Mouse (Mus musculus): ENCODE results near the gene Ptger3. TPM values are rescaled to one million over a fixed set of nuclear protein-coding genes. Genes with fewer than 3 reads are reported as not detected.

Ptger3 gene
- polyA plus RNA-seq, 1 experiment from 2014 or later: 27.8 TPM

- no peak overlapping the region for H3K4me2 ChIP-seq (ENCODE audit: low read length)
- H3K4me3 ChIP-seq (replicated peaks; ENCODE audit: low read depth, low read length): no peak overlapping the region
- no peaks in the 10 kb centered on the region for H3K36me3 ChIP-seq (ENCODE audit: insufficient read depth, low read length)
- H3K4me1 ChIP-seq (replicated peaks; ENCODE audit: insufficient read depth, low read length): no peaks in the 10 kb centered on the region
- no peak overlapping the region for H3K9ac ChIP-seq (ENCODE audit: low read depth, low read length)
- DNase-seq (ENCODE audit: low spot score): no peak
- TF ChIP-seq CTCF (IDR thresholded peaks at IDR 0.05; ENCODE audit: low read depth): no peak
- no peaks in the 10 kb centered on the region for H3K27me3 ChIP-seq (ENCODE audit: insufficient read depth, low read length)
- no peaks in the 10 kb centered on the region for H3K9me3 ChIP-seq (replicated peaks; ENCODE audit: low read length)
- no peak for ATAC-seq (replicated peaks; ENCODE audit: low FRiP score, low read depth)
- no peak overlapping the region for H3K27ac ChIP-seq
Observed at GRCm38 (mm10) chr3:157616949-157617348, 50.3 kb downstream of the Ptger3 start.

GRCm38 (mm10) chr3:157627407-157627806 is 60.7 kb downstream of the Ptger3 start:
- Histone ChIP-seq H3K4me3 (replicated peaks; ENCODE audit: low read depth, low read length) (no peak overlapping the region), H3K4me1 (replicated peaks; ENCODE audit: insufficient read depth, low read length) (no peaks in the 10 kb centered on the region), H3K9me3 (replicated peaks; ENCODE audit: low read length) (no peaks in the 10 kb centered on the region), H3K9ac (ENCODE audit: low read depth, low read length) (no peak overlapping the region), H3K27ac (no peak overlapping the region), H3K4me2 (ENCODE audit: low read length) (no peak overlapping the region), H3K36me3 (ENCODE audit: insufficient read depth, low read length) (no peaks in the 10 kb centered on the region), H3K27me3 (ENCODE audit: insufficient read depth, low read length) (no peaks in the 10 kb centered on the region)
- 58% methylated on average over 3 of the region's 3 CpGs for WGBS
- TF ChIP-seq CTCF (IDR thresholded peaks at IDR 0.05; ENCODE audit: low read depth): no peak
- no peak for ATAC-seq (replicated peaks; ENCODE audit: low FRiP score, low read depth)
- no peak for DNase-seq (ENCODE audit: low spot score)

DNA sequence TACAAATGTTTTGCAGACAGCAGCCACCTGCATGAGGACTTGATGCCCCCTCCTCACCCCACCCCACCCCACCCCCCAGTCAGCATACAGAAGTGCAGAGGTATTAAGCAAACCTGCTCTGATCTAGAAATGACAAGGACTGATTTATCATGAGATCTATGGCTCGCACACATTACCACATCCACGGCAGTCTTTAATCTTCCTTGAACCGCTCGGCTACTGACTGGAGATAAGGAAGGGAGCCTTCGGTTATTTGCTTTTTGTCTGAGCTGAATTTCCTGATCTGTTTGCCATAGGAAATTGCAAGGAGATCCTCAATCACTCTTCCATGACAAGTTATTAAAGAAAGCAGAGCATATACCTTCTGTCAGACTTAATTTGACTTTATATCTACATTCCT is 64.0 kb downstream of the Ptger3 start:
- Histone ChIP-seq H3K9me3 (replicated peaks; ENCODE audit: low read length) (no peaks in the 10 kb centered on the region), H3K4me3 (replicated peaks; ENCODE audit: low read depth, low read length) (no peak overlapping the region), H3K9ac (ENCODE audit: low read depth, low read length) (no peak overlapping the region), H3K4me2 (ENCODE audit: low read length) (no peak overlapping the region), H3K27me3 (ENCODE audit: insufficient read depth, low read length) (no peaks in the 10 kb centered on the region), H3K36me3 (ENCODE audit: insufficient read depth, low read length) (no peaks in the 10 kb centered on the region), H3K4me1 (replicated peaks; ENCODE audit: insufficient read depth, low read length) (no peaks in the 10 kb centered on the region), H3K27ac (no peak overlapping the region)
- 56% methylated on average over 5 of the region's 5 CpGs for WGBS
- no peak for TF ChIP-seq CTCF (IDR thresholded peaks at IDR 0.05; ENCODE audit: low read depth)
- no peak for DNase-seq (ENCODE audit: low spot score)
- ATAC-seq (replicated peaks; ENCODE audit: low FRiP score, low read depth): no peak

GRCm38 (mm10) chr3:157631383-157631782 is 64.7 kb downstream of the Ptger3 start:
- H3K4me3 ChIP-seq (replicated peaks; ENCODE audit: low read depth, low read length): no peak overlapping the region
- DNase-seq (ENCODE audit: low spot score): no peak
- 70% methylated on average over 2 of the region's 2 CpGs for WGBS

GRCm38 (mm10) chr3:157634431-157634830 is 67.7 kb downstream of the Ptger3 start:
- no peak for TF ChIP-seq CTCF (IDR thresholded peaks at IDR 0.05; ENCODE audit: low read depth)
- H3K9me3 ChIP-seq (replicated peaks; ENCODE audit: low read length): no peaks in the 10 kb centered on the region
- H3K27me3 ChIP-seq (ENCODE audit: insufficient read depth, low read length): no peaks in the 10 kb centered on the region
- no peak overlapping the region for H3K4me2 ChIP-seq (ENCODE audit: low read length)
- no peak overlapping the region for H3K4me3 ChIP-seq (replicated peaks; ENCODE audit: low read depth, low read length)
- H3K27ac ChIP-seq: no peak overlapping the region
- DNase-seq (ENCODE audit: low spot score) (no peak), ATAC-seq (replicated peaks; ENCODE audit: low FRiP score, low read depth) (no peak)
- H3K4me1 ChIP-seq (replicated peaks; ENCODE audit: insufficient read depth, low read length): no peaks in the 10 kb centered on the region
- no peak overlapping the region for H3K9ac ChIP-seq (ENCODE audit: low read depth, low read length)
- WGBS: 62% methylated on average over 3 of the region's 3 CpGs
- no peaks in the 10 kb centered on the region for H3K36me3 ChIP-seq (ENCODE audit: insufficient read depth, low read length)

More at GRCm38 (mm10) chr3:157631383-157631782, 64.7 kb downstream of the Ptger3 start:
- Histone ChIP-seq H3K4me2 (ENCODE audit: low read length) (no peak overlapping the region), H3K4me1 (replicated peaks; ENCODE audit: insufficient read depth, low read length) (no peaks in the 10 kb centered on the region), H3K27me3 (ENCODE audit: insufficient read depth, low read length) (no peaks in the 10 kb centered on the region), H3K36me3 (ENCODE audit: insufficient read depth, low read length) (no peaks in the 10 kb centered on the region), H3K9me3 (replicated peaks; ENCODE audit: low read length) (no peaks in the 10 kb centered on the region), H3K27ac (no peak overlapping the region), H3K9ac (ENCODE audit: low read depth, low read length) (no peak overlapping the region)
- TF ChIP-seq CTCF (IDR thresholded peaks at IDR 0.05; ENCODE audit: low read depth): no peak
- no peak for ATAC-seq (replicated peaks; ENCODE audit: low FRiP score, low read depth)

DNA sequence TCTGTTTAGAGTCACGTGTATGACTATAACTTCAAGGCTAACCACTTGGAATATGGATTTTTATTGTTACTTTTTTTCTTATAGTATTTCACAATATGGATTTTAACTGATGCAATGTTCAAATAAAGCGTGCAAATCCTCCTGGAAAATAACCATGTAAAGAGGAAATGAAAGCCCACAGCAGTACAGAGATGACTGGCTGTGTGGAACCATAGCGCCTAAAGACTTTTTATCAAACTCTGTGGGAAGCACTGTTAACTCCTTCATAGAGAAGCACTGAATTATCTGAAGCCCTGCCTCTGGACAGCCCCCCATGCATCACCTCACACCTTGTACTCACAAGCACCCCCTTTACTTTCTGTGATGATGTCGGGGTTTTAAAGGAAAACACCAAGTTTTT is 69.0 kb downstream of the Ptger3 start:
- Histone ChIP-seq H3K4me1 (replicated peaks; ENCODE audit: insufficient read depth, low read length) (no peaks in the 10 kb centered on the region), H3K27ac (no peak overlapping the region), H3K4me3 (replicated peaks; ENCODE audit: low read depth, low read length) (no peak overlapping the region), H3K4me2 (ENCODE audit: low read length) (no peak overlapping the region), H3K36me3 (ENCODE audit: insufficient read depth, low read length) (no peaks in the 10 kb centered on the region), H3K27me3 (ENCODE audit: insufficient read depth, low read length) (no peaks in the 10 kb centered on the region), H3K9ac (ENCODE audit: low read depth, low read length) (no peak overlapping the region), H3K9me3 (replicated peaks; ENCODE audit: low read length) (no peaks in the 10 kb centered on the region)
- no peak for DNase-seq (ENCODE audit: low spot score)
- no peak for ATAC-seq (replicated peaks; ENCODE audit: low FRiP score, low read depth)
- TF ChIP-seq CTCF (IDR thresholded peaks at IDR 0.05; ENCODE audit: low read depth): no peak
- 80% methylated on average over 4 of the region's 4 CpGs for WGBS

DNA sequence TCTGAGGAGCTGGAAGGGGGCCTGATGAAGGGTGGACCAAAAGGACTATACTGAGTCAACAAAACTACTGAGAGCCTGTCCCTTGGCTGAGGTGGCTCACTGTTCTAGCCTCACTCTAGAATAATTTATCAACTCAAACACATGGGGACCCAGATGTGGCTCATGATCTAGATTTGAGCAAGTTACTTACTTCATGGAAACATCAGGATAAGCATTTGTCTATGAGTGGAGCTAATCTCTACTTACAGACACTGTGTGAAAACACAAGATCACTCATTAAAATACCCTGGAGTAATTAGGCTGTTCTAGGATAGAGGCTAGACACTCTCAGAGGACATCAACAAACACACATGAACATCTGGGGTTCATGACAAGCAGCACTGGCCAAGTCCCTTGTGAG is 70.2 kb downstream of the Ptger3 start:
- Histone ChIP-seq H3K27ac (no peak overlapping the region), H3K4me3 (replicated peaks; ENCODE audit: low read depth, low read length) (no peak overlapping the region), H3K9me3 (replicated peaks; ENCODE audit: low read length) (no peaks in the 10 kb centered on the region), H3K27me3 (ENCODE audit: insufficient read depth, low read length) (no peaks in the 10 kb centered on the region), H3K36me3 (ENCODE audit: insufficient read depth, low read length) (no peaks in the 10 kb centered on the region), H3K9ac (ENCODE audit: low read depth, low read length) (no peak overlapping the region), H3K4me2 (ENCODE audit: low read length) (no peak overlapping the region), H3K4me1 (replicated peaks; ENCODE audit: insufficient read depth, low read length) (no peaks in the 10 kb centered on the region)
- DNase-seq (ENCODE audit: low spot score) (no peak), ATAC-seq (replicated peaks; ENCODE audit: low FRiP score, low read depth) (no peak)
- no peak for TF ChIP-seq CTCF (IDR thresholded peaks at IDR 0.05; ENCODE audit: low read depth)
